In genomic region chr19:19218700-19219099, GRCm38 (mm10) we compare ENCODE assay signal across 13 mouse cellular contexts.
"Had no signal": no experiment of that assay in that cellular context is flagged by ENCODE, and none has a peak within 500 bp of the region (broad histone marks: within the 10 kb centered on the region; RNA-seq: fewer than 3 reads in every experiment).

No protein-coding gene starts in this region.

- H3K4me1 ChIP-seq: limb, embryonic 13.5 days; midbrain, embryonic 13.5 days had no signal

- H3K27ac ChIP-seq: layer of hippocampus, adult 2 months; limb, embryonic 13.5 days; liver, embryonic 14.5 days; midbrain, embryonic 13.5 days had no signal

- H3K4me2 ChIP-seq: limb, embryonic 13.5 days; midbrain, embryonic 13.5 days had no signal

- DNase-seq: kidney, postnatal 10 days; kidney, postnatal 4 days; lung, adult 2 months; lung, postnatal 36 days; right cerebral cortex, postnatal 25 days; spleen, adult 18-20 months; thymus, adult 2 months; thymus, postnatal 25 days had no signal

- ATAC-seq: lung, postnatal 0 days; midbrain, embryonic 13.5 days had no signal

- H3K36me3 ChIP-seq: limb, embryonic 13.5 days; midbrain, embryonic 13.5 days had no signal

- H3K4me3 ChIP-seq: layer of hippocampus, adult 2 months; limb, embryonic 13.5 days; midbrain, embryonic 13.5 days had no signal

- H3K9me3 ChIP-seq: limb, embryonic 13.5 days; midbrain, embryonic 13.5 days had no signal

- H3K27me3 ChIP-seq: limb, embryonic 13.5 days; midbrain, embryonic 13.5 days had no signal

- H3K9ac ChIP-seq: limb, embryonic 13.5 days; liver, embryonic 14.5 days; midbrain, embryonic 13.5 days had no signal
